Mouse (Mus musculus) left cerebral cortex, adult 2 months (tissue): ENCODE data around the gene Sdf4. TPM values are rescaled to one million over a fixed set of nuclear protein-coding genes. Genes with fewer than 3 reads are reported as not detected.
A peak's percentile ranks its signal among the peaks of the same experiment; 100 is the strongest.

Experiments used
- DNase-seq, 2 experiments: peaks; one replicate each; pipeline ENCODE4 v3.0.0; 2021 to 2022; ENCODE audit warnings: low spot score in 2 of 2, mixed read lengths in 1 of 2; ENCODE audit errors: extremely low spot score in 1 of 2
- H3K27ac ChIP-seq: fragments of 200-600 bp; 2 replicates; pipeline ENCODE4 v1.8.1; 2022
- H3K4me3 ChIP-seq: fragments of 200-600 bp; 2 replicates; pipeline ENCODE4 v1.8.1; 2022
- CTCF ChIP-seq: fragments of 200-600 bp; IDR thresholded peaks from 2 replicates; pipeline ENCODE4 v1.8.1; 2022; ENCODE audit warnings: antibody characterized with exemption, mild to moderate bottlenecking, moderate library complexity
- intact Hi-C: fragments of 180-260 bp; cut with DNase I; formaldehyde crosslinking; loops from one replicate; pipeline ENCODE4 v1.15.1; 2025
- long read RNA-seq, 2 experiments: library from polyadenylated mRNA; stranded (forward); transcript quantifications; one replicate each; pipeline ENCODE4 v2.0.0; 2021; ENCODE audit warnings: borderline mapping rate in 2 of 2
- total RNA-seq, 2 experiments: library from RNA; stranded (reverse); gene quantifications; 2 replicates each; pipeline ENCODE4 v1.2.3; 2021

The Sdf4 gene
- total RNA-seq, result 100 to 1,000 TPM; 187 to 193 TPM
- long read RNA-seq, experiment 1, full-length matches to known transcripts, result 120 of 145 reads
- long read RNA-seq, experiment 1, partial matches to known transcripts, result 20 of 145 reads
- long read RNA-seq, experiment 1, other reads (novel, unspliced or antisense), result 5 of 145 reads
- long read RNA-seq, experiment 2, full-length matches to known transcripts, result 77 of 99 reads
- long read RNA-seq, experiment 2, partial matches to known transcripts, result 9 of 99 reads
- long read RNA-seq, experiment 2, other reads (novel, unspliced or antisense), result 13 of 99 reads

DNA sequence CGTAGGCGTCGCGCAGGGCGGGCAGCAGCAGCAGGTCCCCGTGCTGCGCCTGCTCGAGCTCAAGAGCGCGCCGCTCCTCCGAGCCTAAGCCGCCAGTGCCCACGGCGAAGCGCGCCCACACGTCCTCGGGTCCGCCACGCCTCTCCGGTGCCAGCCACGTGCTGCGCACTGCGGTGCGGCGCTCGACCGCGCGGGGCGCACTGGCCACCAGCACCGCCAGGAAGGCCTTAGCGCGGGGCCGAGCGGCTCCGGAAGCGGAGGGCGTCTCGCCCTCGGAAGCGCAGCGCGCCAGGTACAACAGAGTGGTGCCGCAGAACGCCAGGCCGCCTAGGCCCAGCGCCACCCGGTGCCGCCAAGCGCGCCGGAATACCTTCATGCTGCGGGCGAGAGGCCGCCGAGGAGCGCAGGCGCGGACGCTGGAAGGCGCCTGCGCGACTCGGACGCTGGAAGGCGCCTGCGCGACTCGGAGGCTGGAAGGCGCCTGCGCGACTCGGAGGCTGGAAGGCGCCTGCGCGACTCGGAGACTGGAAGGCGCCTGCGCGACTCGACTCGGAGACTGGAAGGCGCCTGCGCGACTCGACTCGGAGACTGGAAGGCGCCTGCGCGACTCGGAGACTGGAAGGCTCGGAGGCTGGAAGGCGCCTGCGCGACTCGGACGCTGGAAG lies at the start of gene Sdf4, which contains the start of gene B3galt6:
Sdf4 (plus strand) TSS at position 632 of the 665 bp plus-strand sequence.
B3galt6 (minus strand) TSS at position 409 of the 665 bp plus-strand sequence.
- peak; percentile 83 for TF ChIP-seq CTCF
- DNase-seq, result peak; percentile 89 to 93
- Histone ChIP-seq H3K27ac (peak within 1 kb of the TSS; percentile 99), H3K4me3 (peak within 1 kb of the TSS; percentile 99)
- intact Hi-C loops, result loop anchor here (1.0 to 5.0 kb wide), 2 partner anchors 100 to 117 kb away; partner anchors contain the start of genes 9430015G10Rik, Acap3 and Pusl1

GRCm38 (mm10) chr4:155943049-155943452 lies 49.6 kb upstream of the Sdf4 start:
- TF ChIP-seq CTCF, result no peak
- H3K4me3 ChIP-seq, result peak overlapping the region; percentile 68
- peak overlapping the region; percentile 91 for H3K27ac ChIP-seq
- intact Hi-C loops, result loop anchor here (2.0 kb wide), 3 partner anchors 50 to 112 kb away; partner anchors contain the start of genes Aurkaip1, Cptp and Ints11
- DNase-seq, result peak; percentile 33 to 42

DNA sequence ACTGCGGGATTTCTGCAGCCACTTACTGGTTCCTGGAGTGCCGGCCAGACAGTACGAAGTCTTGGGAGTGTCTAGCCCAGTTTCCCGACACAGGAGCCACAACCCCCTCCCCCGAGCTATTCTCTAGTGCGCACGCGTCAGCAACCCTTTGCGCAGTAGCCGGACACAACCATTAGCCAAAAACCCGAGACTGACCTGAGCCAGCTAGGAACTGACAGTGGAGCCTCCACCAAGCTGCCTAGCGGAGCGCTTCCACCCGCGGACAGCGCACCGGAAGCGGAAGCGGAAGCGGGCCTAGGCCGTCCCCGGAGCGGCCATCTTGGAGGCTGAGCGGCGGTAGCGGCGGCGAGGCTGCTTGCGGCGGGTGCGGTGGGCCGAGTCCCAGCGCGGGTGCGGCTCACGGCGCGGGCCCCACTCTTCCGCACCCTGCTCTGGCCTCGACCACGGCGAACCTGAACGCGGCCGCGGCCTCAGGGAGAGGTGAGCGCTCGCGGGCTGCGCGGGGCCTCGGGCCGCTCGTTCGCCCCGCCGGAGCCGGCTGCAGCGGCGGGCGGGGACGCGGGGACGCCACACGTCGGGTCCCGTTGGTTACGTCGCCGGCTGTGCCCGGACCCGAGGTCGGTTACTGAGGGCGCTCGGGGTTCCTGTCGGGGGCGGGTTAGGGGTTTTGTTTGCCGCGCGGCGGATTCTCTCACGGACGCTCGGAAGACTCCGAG lies 49.0 kb upstream of the Sdf4 start, which contains the start of gene Ube2j2:
Ube2j2 (plus strand) TSS at position 298 of the 716 bp plus-strand sequence.
- peak within 1 kb of the TSS; percentile 68 for H3K4me3 ChIP-seq
- TF ChIP-seq CTCF, result no peak; the same call in 1 of the 2 replicates
- intact Hi-C loops, result loop anchor here (2.0 kb wide), 3 partner anchors 51 to 113 kb away; partner anchors contain the start of genes Aurkaip1, Cptp and Ints11
- H3K27ac ChIP-seq, result peak within 1 kb of the TSS; percentile 91
- peak; percentile 96 to 99 for DNase-seq

GRCm38 (mm10) chr4:155944271-155944670 lies 48.4 kb upstream of the Sdf4 start:
- no peak for TF ChIP-seq CTCF
- Histone ChIP-seq H3K4me3 (peak overlapping the region; percentile 68), H3K27ac (peak overlapping the region; percentile 91)
- no peak for DNase-seq
- intact Hi-C loops, result no loop called here

- no peak for TF ChIP-seq CTCF
- Histone ChIP-seq H3K27ac (no peak overlapping the region), H3K4me3 (no peak overlapping the region)
- intact Hi-C loops, result no loop called here
- no peak for DNase-seq
Measured at GRCm38 (mm10) chr4:155947094-155947493, 45.6 kb upstream of the Sdf4 start.

DNA sequence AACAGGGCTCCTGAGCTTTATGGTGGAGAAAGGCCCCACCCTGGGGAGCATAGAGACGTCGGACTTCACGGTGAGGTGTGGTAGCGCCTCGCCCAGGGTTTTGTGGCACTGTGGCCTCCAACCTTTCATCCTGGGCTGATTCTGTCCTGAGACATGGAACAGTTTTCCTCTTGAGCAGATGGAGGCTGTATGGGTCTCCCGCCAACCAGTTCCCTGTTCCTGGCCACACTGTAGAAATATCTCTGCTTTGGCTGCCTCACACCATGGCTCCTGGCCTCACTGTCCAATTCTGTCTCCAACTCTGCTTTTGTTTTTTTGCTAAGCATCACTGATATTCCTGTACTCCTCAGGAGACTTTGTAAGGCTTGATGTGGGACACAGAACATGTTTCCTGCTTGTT lies 37.2 kb upstream of the Sdf4 start:
- intact Hi-C loops, result no loop called here
- no peak for TF ChIP-seq CTCF

GRCm38 (mm10) chr4:155959275-155959674 lies 33.4 kb upstream of the Sdf4 start:
- TF ChIP-seq CTCF, result peak; percentile 79
- Histone ChIP-seq H3K27ac (no peak overlapping the region), H3K4me3 (no peak overlapping the region)
- intact Hi-C loops, result no loop called here
- DNase-seq, result peak; percentile 58 to 71

More for the DNA sequence above, 37.2 kb upstream of the Sdf4 start:
- H3K27ac ChIP-seq, result no peak overlapping the region
- no peak for DNase-seq
- H3K4me3 ChIP-seq, result no peak overlapping the region

DNA sequence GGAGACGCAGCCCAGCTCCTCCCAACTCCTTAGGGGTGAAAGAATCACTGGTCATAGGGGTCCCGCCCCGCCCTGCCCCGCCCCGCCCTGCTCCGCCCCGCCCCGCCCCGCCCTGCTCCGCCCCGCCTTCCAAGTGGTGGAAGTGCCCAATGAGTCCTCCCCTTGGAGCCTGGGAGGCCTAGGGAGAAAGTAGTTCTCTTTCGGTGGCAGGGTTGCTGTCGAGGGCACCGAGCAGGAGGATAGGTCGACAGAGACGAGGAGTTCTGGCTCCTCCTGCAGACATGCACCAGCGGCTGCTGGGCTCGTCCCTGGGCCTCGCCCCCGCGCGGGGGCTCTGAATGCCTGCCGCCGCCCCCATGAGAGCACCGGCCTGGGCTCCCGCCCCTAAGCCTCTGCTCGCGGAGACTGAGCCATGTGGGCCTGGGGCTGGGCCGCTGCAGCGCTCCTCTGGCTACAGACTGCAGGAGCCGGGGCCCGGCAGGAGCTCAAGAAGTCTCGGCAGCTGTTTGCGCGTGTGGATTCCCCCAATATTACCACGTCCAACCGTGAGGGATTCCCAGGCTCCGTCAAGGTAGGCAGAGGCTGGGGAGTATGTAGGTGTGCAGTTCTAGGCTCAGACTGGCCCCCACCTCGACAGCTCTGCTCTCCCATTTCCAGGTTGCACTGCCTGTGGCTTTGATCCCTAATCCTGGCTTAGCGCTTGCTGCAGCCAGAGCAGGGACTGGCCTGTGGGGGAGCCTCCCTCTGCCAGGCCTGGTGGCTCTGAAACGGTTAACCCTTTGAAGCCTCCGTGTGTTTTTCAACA lies 30.3 kb upstream of the Sdf4 start, which contains the start of gene C1qtnf12:
C1qtnf12 (plus strand) TSS at position 152 of the 805 bp plus-strand sequence.
- intact Hi-C loops, result loop anchor here (5.0 kb wide), 1 partner anchor 140 kb away; no protein-coding TSS in a partner anchor
- H3K27ac ChIP-seq, result peak within 1 kb of the TSS; percentile 45; the same call in 1 of the 2 replicates
- peak; percentile 22 to 33 for DNase-seq
- H3K4me3 ChIP-seq, result peak within 1 kb of the TSS; percentile 62
- no peak for TF ChIP-seq CTCF

DNA sequence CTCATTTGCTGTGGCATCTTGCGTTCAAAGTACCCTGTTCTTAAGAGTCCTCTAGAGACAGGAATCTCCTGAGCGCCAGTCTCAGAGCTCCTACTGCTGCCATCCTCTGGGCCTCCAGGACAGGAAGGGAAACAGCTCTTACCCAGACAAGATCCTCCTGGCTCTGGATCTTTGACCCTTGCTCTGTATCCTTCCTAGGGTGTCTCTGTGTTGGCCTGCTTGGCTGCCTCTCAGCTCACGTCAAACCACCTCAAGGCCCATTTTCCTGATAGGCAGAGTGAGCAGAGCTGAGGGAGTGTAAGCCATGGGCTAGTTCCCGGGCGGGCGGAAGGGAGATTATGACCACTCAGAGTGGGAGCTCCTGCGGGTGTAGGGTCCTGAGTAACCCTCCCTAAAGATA lies 29.6 kb upstream of the Sdf4 start:
- H3K4me3 ChIP-seq, result peak overlapping the region; percentile 62
- H3K27ac ChIP-seq, result no peak overlapping the region
- intact Hi-C loops, result loop anchor here (5.0 kb wide), 1 partner anchor 139 kb away; no protein-coding TSS in a partner anchor
- TF ChIP-seq CTCF, result no peak
- DNase-seq, result no peak

- no peak for TF ChIP-seq CTCF
- no peak for DNase-seq
- Histone ChIP-seq H3K27ac (no peak overlapping the region), H3K4me3 (no peak overlapping the region)
- intact Hi-C loops, result loop anchor here (5.0 kb wide), 1 partner anchor 138 kb away; no protein-coding TSS in a partner anchor
Measured at GRCm38 (mm10) chr4:155964396-155964795, 28.3 kb upstream of the Sdf4 start.
